Mouse (Mus musculus) hindbrain, embryonic 16.5 days (tissue): ENCODE data around the gene Fbxo42. TPM values are rescaled to one million over a fixed set of nuclear protein-coding genes. Genes with fewer than 3 reads are reported as not detected.
A peak's percentile ranks its signal among the peaks of the same experiment; 100 is the strongest.

ENCODE experiments used
- ATAC-seq: fragments of 200-750 bp; cut with Nextera tagmentation; 2 replicates; pipeline ENCODE4 v1.8.0; 2017; ENCODE audit warnings: moderate TSS enrichment, moderate library complexity
- H3K27ac ChIP-seq: fragments of 300-500 bp; sonication (generic); 2 replicates; pipeline ENCODE4 v1.5.1; 2014; ENCODE audit warnings: low read depth, mild to moderate bottlenecking, control low read depth, low read length, moderate library complexity
- H3K27me3 ChIP-seq: fragments of 300-500 bp; sonication (generic); replicated peaks from 2 replicates; pipeline ENCODE4 v1.6.1; 2014; ENCODE audit warnings: low read length; ENCODE audit not compliant: control insufficient read depth, insufficient read depth
- H3K36me3 ChIP-seq: fragments of 300-500 bp; sonication (generic); 2 replicates; pipeline ENCODE4 v1.6.1; 2014; ENCODE audit warnings: mild to moderate bottlenecking, low read length, moderate library complexity, mixed read lengths; ENCODE audit not compliant: control insufficient read depth, insufficient read depth
- H3K4me1 ChIP-seq: fragments of 300-500 bp; sonication (generic); 2 replicates; pipeline ENCODE4 v1.6.1; 2014; ENCODE audit warnings: low read depth, low read length; ENCODE audit not compliant: control insufficient read depth, insufficient read depth
- H3K4me2 ChIP-seq: fragments of 300-500 bp; sonication (generic); 2 replicates; pipeline ENCODE4 v1.6.1; 2014; ENCODE audit warnings: mild to moderate bottlenecking, low read length, control low read depth, moderate library complexity
- H3K4me3 ChIP-seq: fragments of 300-500 bp; sonication (generic); 2 replicates; pipeline ENCODE4 v1.5.1; 2014; ENCODE audit warnings: mild to moderate bottlenecking, low read length, control low read depth, moderate library complexity
- H3K9ac ChIP-seq: fragments of 300-500 bp; sonication (generic); 2 replicates; pipeline ENCODE4 v1.6.1; 2014; ENCODE audit warnings: low read depth, mild to moderate bottlenecking, control low read depth, low read length, moderate library complexity
- H3K9me3 ChIP-seq: fragments of 300-500 bp; sonication (generic); 2 replicates; pipeline ENCODE4 v1.6.1; 2014; ENCODE audit warnings: mild to moderate bottlenecking, low read length, moderate library complexity; ENCODE audit not compliant: control insufficient read depth
- WGBS: fragments of 180-500 bp; shearing (Covaris S2); extraction: QIAGEN DNeasy Blood & Tissue Kit; methylation state at CpG from one replicate; pipeline ENCODE4 v1.1.7; 2014; 5-methylcytosine and 5-hydroxymethylcytosine counted together
- polyA plus RNA-seq: library from polyadenylated mRNA; unstranded; fragments of >200 nt; fragmentation: Nextera tagmentation; extraction: Ambion mirVana; gene quantifications from 2 replicates; pipeline ENCODE4 v1.2.1, GENCODE M21; 2015

Fbxo42 gene
- polyA plus RNA-seq, 1 experiment from 2014 or later = 20.4 TPM

- 5% methylated on average over 20 of the region's 20 CpGs for WGBS
- Histone ChIP-seq H3K9me3 (no peaks in the 10 kb centered on the region), H3K9ac (peak overlapping the region; percentile 54), H3K4me3 (peak overlapping the region; percentile 38), H3K27me3 (peaks cover 25% of the 10 kb centered on the region), H3K4me2 (peak overlapping the region; percentile 58), H3K4me1 (peaks cover 15% of the 10 kb centered on the region), H3K27ac (no peak overlapping the region), H3K36me3 (no peaks in the 10 kb centered on the region)
- ATAC-seq = no peak; the same call in 1 of the 2 replicates
Measured at GRCm38 (mm10) chr4:141238492-141239387, 91.0 kb downstream of the Fbxo42 start.

GRCm38 (mm10) chr4:141239388-141240125, 91.8 kb downstream of the Fbxo42 start, which contains the start of gene Arhgef19:
Gene Arhgef19, plus strand, starts transcription at chr4:141239499.
- peak within 1 kb of the TSS; percentile 38 for H3K4me3 ChIP-seq
- H3K4me2 ChIP-seq = peak within 1 kb of the TSS; percentile 58
- no peaks in the 10 kb centered on the region for H3K36me3 ChIP-seq
- ATAC-seq = peak; percentile 83
- H3K4me1 ChIP-seq = peaks cover 15% of the 10 kb centered on the region
- no peak within 1 kb of the TSS for H3K27ac ChIP-seq
- H3K9ac ChIP-seq = peak within 1 kb of the TSS; percentile 54
- H3K9me3 ChIP-seq = no peaks in the 10 kb centered on the region
- peaks cover 25% of the 10 kb centered on the region for H3K27me3 ChIP-seq
- WGBS = 2% methylated on average over 31 of the region's 31 CpGs

- H3K9me3 ChIP-seq = no peaks in the 10 kb centered on the region
- H3K36me3 ChIP-seq = no peaks in the 10 kb centered on the region
- H3K4me3 ChIP-seq = no peak overlapping the region
- H3K27me3 ChIP-seq = peaks cover 33% of the 10 kb centered on the region
- H3K4me2 ChIP-seq = peak overlapping the region; percentile 10; the same call in 1 of the 2 replicates
- H3K27ac ChIP-seq = no peak overlapping the region
- ATAC-seq = no peak
- 4% methylated on average over 14 of the region's 14 CpGs for WGBS
- H3K4me1 ChIP-seq = peaks cover 22% of the 10 kb centered on the region
- H3K9ac ChIP-seq = no peak overlapping the region
Measured at GRCm38 (mm10) chr4:141240617-141241016, 92.9 kb downstream of the Fbxo42 start.

- H3K4me3 ChIP-seq = no peak overlapping the region
- H3K4me2 ChIP-seq = no peak overlapping the region
- peaks cover 39% of the 10 kb centered on the region for H3K27me3 ChIP-seq
- WGBS = 30% methylated on average over 15 of the region's 15 CpGs
- ATAC-seq = no peak
- H3K9ac ChIP-seq = no peak overlapping the region
- no peak overlapping the region for H3K27ac ChIP-seq
- H3K9me3 ChIP-seq = no peaks in the 10 kb centered on the region
- no peaks in the 10 kb centered on the region for H3K36me3 ChIP-seq
- H3K4me1 ChIP-seq = peaks cover 26% of the 10 kb centered on the region
Measured at GRCm38 (mm10) chr4:141241861-141242260, 94.1 kb downstream of the Fbxo42 start.

DNA sequence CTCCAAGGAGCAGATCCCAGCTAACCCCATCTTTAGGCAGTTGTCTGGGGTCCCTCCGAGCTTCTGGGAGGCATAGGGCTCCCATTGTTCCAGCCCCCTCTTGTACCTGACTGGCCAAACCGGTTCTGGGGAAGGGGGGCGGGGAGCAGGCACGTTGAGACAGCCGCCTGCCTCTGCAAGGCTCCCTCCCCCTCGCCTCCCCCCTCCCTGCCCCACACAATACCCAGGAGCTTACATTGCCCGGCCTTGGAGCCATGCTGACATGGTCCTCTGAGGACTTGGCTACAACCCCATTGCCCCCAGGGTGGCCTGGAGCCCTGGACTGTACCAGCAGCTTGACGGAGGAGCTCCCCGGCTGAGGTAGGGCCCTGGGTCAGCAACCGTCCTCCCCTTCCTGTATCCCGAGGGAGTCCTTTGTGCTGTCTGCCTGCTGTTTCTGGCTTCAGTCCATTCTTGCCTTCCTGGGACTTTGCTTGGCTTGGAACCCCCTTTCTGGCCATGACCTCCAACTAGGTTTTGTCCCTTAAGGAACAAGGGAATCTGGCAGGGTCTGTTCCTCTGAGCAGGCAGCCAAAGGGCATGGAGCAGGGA, 95.0 kb downstream of the Fbxo42 start:
- H3K4me2 ChIP-seq = no peak overlapping the region
- H3K9ac ChIP-seq = no peak overlapping the region
- H3K36me3 ChIP-seq = no peaks in the 10 kb centered on the region
- H3K27me3 ChIP-seq = peaks cover 45% of the 10 kb centered on the region
- H3K9me3 ChIP-seq = no peaks in the 10 kb centered on the region
- H3K4me3 ChIP-seq = no peak overlapping the region
- no peak overlapping the region for H3K27ac ChIP-seq
- peaks cover 35% of the 10 kb centered on the region for H3K4me1 ChIP-seq
- WGBS = 7% methylated on average over 11 of the region's 11 CpGs
- ATAC-seq = no peak

- H3K9ac ChIP-seq = no peak overlapping the region
- WGBS = 61% methylated on average over 5 of the region's 5 CpGs
- no peaks in the 10 kb centered on the region for H3K9me3 ChIP-seq
- H3K27ac ChIP-seq = no peak overlapping the region
- ATAC-seq = no peak
- H3K4me2 ChIP-seq = no peak overlapping the region
- H3K4me1 ChIP-seq = peaks cover 37% of the 10 kb centered on the region
- no peak overlapping the region for H3K4me3 ChIP-seq
- no peaks in the 10 kb centered on the region for H3K36me3 ChIP-seq
- peaks cover 48% of the 10 kb centered on the region for H3K27me3 ChIP-seq
Measured at GRCm38 (mm10) chr4:141243636-141244035, 95.9 kb downstream of the Fbxo42 start.

- Histone ChIP-seq H3K4me2 (no peak overlapping the region), H3K27me3 (peaks cover 53% of the 10 kb centered on the region), H3K9ac (no peak overlapping the region), H3K27ac (peak overlapping the region; percentile 75), H3K4me3 (no peak overlapping the region), H3K36me3 (no peaks in the 10 kb centered on the region), H3K9me3 (no peaks in the 10 kb centered on the region), H3K4me1 (peaks cover 33% of the 10 kb centered on the region)
- WGBS = 23% methylated on average over 5 of the region's 5 CpGs
- ATAC-seq = peak; percentile 12; the same call in 1 of the 2 replicates
Measured at GRCm38 (mm10) chr4:141244401-141244800, 96.7 kb downstream of the Fbxo42 start.

- Histone ChIP-seq H3K4me3 (no peak overlapping the region), H3K9me3 (no peaks in the 10 kb centered on the region), H3K9ac (peak overlapping the region; percentile 17; the same call in 1 of the 2 replicates), H3K27ac (peak overlapping the region; percentile 75), H3K4me2 (peak overlapping the region; percentile 7; the same call in 1 of the 2 replicates), H3K36me3 (no peaks in the 10 kb centered on the region), H3K27me3 (peaks cover 55% of the 10 kb centered on the region), H3K4me1 (peaks cover 28% of the 10 kb centered on the region)
- WGBS = 7% methylated on average over 9 of the region's 9 CpGs
- peak; percentile 68 for ATAC-seq
Measured at GRCm38 (mm10) chr4:141244931-141245425, 97.3 kb downstream of the Fbxo42 start.
